Mouse (Mus musculus) cerebellum, postnatal 10 days (tissue): ENCODE data around the gene Ttc25.

ENCODE experiments used
- DNase-seq, 2 experiments: peaks; one replicate each; pipeline ENCODE4 v3.0.0; 2021; ENCODE audit warnings: mixed read lengths in 2 of 2

The Ttc25 gene

DNA sequence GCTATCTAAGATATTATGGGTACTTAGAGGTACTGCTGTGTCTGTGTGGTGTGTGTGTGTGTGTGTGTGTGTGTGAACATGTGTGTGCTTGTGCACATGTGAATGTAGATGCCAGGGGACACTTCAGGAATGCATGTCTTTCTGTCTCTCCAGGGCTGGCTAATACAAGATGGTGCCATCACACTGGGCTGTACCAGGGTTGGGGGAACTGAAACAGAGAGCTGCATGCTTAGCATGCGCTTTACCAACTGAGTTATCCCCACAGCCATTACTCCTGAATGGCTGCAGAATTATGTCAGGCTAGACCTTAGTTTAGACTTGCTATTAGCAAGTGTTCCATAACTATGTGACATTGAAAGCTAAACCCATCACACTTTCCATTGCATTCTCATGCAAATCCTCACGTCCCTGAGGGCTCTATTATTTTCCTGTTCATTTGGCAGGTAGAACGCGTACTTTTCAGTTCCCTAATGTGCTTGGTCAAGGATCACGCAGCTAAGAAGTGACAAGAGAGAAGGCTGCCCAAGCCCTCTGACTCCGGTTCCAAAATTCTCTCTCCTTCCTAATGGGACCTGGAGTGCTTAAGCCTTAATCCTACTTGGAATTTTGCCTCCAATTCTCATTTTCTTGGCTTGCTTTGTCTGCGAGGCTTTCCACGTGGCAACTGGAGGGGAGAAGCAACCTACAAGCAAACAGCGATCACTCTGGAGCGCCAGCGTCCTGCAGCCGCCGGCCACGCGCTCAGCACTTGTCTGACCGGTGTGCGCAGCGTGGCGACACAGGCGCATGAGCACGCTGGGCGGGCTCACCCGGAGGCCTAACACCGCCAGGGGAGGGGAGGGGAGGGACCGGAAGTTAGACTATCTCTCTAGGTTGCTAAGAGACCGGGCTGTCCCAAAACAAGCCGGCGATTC is at the start of gene Ttc25:
Gene Ttc25 (plus strand): TSS at position 776 of the 914 bp plus-strand sequence.
- DNase-seq = peak; percentile 74 to 75

DNA sequence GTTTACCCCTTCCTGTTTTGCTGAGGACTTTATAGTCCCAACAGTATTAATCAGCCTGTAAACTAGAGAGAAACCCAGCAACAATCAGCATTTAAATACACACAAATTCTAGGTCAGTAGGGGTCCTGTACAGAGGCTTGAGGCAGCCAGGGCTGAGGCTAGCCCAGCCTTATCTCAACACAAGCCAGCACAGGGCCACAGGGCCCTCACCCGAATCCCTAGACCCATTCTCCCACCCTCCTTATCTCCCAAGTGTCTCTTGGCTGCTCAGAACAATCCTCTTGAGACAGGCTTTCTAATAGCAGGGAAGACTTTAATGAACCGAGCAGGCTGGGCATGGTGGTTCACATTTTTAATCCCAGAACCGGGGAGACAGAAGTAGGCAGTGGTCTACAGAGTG is 45.2 kb upstream of the Ttc25 start:
- no peak for DNase-seq

DNA sequence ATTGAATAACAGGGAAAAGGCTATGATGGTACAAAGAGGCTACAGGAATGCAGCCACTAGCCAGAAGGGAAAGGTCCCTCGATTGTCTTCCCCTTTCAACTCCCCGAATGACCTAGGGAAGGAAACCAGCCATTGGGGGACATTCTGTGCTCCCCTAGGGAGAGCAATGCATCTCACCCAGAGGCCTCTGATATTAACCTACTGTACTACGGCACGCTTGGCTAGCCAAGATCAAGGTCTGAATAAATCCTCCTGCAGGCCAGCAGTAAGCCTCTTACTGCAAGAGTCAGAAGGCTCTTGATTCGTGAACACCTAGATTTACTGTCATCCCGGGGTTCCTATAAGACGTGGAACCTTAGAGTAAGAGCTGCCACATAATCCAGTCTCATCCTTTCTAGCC is 44.8 kb upstream of the Ttc25 start:
- DNase-seq = no peak

DNA sequence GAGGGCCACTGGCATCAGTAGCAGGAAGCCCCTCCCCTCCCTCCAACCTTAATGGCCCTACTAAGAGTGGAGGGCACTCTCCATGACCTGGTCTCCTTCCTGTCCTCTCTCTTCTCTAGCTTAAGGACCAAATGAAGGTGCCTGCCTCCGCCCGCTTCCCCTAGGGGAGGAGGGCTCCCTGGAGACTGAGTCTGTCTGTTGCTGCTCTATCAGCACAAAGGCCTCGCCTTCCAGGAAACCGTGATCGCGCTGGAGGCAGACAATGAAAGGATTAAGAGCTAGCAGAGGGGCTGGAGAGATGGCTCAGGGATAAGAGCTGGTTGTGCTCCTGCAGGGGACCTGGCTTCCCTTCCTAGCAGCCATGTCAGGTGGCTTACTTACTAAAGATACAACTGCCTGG is 44.1 kb upstream of the Ttc25 start:
- no peak for DNase-seq

DNA sequence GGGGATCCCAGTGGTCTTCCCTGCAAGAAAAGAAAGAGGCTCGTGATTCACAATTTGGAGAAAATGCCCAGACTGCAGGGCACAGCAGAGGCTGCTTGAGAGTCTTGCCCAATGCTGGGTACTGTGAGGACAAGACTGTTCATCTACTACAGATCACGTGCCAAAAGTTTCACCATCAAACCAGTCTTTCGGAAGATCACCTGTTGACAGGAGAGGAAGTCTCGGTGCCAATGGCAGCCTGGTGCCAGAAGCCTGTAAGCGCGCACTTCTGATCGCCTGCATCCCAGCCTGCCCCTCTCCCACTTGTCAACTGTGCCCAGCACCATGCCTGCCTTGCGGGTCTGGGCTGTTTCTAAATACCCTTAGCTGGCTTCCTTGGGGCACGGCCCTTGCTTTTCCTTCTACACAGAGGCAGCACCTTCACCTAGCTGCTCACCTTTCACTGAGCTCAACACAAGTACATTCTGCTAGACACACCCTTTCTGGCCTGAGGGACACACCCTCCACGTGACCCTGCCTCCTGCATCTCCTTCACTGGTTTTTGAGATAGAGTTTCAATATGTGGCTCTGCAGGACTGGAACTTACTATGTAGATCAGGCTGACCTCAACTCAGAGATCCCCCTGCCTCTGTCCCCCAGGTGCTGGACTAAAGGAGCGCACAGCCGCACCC is 40.3 kb upstream of the Ttc25 start:
- no peak for DNase-seq

DNA sequence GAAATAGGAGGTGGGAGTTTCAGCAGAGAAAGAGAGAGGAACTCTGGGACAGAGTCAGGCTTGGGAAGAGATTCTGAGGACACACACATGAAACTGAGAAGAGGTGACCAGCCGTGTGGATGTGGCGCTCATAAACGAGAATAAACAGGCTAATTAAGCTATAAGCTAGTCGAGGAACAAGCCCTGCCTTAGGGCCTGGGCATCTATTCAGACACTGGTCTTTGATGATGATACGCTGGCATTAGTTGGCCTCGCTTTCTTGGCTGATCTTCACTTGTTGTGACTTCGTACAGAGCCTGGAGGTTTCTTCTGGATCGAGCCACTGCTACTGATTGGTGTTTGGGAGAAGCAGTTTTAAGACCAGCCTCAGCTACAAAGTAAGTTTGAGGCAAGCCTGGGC is 39.4 kb upstream of the Ttc25 start:
- no peak for DNase-seq

DNA sequence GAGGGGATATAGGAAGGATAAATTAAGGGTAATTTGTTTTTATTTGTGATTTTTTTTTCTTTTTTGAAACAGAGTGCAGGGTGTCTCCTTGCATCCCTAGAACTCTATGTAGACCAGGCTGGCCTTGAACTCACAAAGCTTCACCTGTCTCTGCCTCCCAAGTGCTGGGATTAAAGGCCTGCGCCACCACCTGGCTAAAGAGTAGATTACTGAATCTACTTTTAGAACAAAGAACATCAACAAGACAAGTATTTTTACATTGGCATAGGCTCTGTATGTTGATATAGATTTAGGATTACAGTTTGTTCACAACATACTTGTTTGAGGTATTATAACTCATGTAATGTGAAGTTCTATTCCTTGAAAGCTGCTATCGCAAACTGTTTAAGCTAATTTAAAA is 34.9 kb upstream of the Ttc25 start:
- DNase-seq = no peak

DNA sequence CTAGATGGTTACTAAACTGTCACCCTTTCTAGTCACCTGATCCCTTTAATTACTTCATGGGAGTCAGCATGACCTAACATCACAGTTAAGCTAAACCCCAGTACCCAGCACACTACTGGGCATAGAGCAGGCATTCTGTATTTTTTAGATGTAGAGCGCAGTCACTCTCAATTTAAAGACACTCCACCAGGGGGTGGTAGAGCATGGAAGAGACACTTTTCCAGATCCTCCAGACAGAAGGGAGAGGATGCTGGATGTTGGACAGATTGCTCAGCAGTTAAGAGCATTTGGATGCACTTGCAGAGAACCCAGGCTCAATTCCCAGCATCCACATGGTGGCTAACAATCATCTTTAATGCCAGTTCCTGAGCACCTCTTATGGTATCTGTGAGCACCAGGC is 33.0 kb upstream of the Ttc25 start:
- peak; percentile 80 to 85 for DNase-seq

DNA sequence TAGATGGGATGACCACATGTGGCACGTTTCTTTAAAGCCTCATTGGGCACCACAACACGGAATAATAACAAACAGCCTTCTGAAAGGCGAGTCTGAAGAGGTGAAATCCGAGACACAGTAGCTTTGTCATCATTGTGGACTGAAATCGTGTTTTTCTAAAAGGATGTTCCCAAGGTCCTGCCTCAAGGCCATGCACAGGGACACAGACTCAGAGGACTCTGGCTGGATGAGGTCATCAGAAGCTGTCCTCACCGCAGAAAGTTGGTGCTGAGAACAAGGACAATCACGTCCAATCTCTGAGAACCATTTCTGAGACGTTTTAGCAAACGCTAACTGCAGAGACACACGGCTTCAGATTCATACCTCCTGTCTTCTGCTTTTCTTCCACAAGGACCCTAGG is 31.7 kb upstream of the Ttc25 start:
- no peak for DNase-seq

DNA sequence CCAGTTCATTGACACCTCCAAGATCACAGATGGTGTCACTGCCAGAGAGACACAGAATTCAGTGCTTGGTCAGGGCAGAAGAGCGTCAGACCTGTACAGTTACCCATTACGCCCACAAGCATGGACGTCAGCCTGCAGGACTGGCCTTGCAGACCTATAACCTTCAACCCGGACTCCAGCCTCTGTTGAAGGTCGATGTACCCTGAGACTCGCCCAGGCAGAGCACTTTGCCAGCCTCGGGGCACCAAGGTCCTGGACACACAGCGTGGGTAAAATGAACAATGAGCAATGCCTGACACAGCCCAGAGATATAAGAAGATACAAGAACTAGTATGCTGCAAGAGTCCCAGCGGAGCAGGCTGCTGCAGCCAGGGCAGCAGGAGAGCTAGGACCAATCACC is 30.3 kb upstream of the Ttc25 start:
- no peak for DNase-seq

DNA sequence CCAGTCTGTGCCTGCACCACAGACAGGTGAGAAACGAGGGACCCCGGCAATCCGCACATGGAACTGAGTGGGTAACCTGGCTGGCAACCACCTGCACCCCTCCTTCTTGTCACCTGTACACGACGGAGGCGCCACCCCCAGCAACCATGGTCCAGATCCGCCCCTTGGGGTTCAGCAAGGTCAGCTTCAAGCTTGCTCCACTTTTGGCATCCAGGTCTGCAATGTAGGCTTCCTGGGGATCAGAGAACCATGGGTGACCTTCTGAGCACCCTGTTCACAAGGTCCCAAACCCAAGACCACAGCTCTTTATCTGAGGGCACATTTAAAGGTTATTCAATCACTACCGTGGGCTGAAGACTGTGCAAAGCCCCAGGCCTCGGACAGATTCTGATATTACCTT is 29.6 kb upstream of the Ttc25 start:
- peak in 1 of 2 experiments; percentile 17 for DNase-seq

DNA sequence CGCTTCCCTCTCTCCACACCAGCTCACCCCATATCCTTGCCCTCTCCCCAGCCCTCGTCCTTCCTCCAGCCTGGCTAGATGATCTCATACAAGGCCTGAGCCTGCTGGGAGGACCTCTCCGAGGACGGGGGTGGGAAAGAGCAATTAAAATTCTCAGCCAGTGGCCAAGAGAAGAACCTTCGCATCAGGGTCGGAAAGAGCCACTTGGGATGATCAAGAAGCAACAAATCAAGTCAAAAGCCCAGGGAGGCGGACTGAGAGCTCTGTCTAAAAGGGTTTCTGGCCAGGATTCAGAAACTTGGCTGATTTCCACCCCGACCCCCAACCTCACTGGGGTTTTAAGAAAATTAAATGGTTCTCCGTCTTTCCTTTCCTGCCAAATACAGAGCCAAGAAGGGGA is 29.1 kb upstream of the Ttc25 start:
- peak; percentile 58 to 61 for DNase-seq

DNA sequence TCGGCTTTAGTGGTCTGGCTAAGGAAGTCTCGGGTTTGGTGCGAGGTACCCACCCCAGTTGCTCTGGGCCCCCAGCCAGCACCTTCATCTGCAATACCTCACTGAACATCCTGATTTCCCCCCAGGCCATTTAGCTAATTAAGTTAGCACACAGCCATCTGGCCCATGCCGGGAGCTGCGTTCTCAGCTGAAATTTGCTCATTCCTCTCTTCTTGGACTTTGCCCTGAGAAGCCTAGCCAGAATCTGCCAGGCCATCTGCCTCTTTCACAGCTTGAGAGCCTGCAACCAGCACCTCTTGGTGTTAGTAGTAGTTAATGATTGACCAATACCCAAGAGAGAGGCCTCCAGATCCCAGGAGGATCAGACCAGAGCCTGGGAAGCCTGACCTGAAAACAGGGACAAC is 27.2 kb upstream of the Ttc25 start:
- peak; percentile 96 to 97 for DNase-seq

DNA sequence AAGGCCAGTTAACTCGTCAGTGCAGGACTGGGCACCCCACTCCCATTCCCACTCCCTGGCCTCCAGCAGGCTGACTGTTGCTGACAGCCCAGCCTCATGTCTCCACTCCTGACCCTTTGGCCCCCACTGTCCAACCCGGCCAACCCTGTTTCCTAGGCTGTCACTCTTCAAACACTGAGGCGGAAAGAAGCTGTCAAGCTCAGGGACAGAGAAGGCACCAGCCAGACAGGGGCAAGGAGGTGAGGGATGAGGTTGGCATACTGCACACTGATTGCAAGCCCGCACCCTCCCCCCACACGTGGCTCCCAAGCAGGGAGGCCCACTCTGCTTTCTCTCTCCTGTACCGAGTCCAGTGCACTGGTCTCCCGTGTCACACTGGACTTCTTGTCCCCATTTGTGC is 26.2 kb upstream of the Ttc25 start:
- peak in 1 of 2 experiments; percentile 22 for DNase-seq

DNA sequence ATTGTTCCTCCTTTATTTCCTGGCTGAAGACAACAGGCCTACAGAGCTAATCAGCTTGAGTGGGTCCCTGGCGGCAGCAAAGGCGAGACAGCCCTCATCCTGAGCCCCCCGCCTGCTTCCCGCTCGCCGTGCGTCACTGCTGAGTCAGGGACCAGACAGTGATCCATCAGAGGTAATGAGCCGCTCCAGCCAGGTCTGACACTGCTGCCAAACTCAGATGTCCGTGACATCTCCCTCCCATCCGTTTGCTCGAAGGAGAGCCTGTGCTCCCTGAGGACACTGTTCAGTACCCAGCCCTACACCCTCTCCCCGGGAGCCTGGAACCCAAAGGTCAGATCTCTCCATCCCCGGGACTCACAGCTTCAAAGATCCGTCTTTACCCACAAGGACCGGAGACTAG is 24.6 kb upstream of the Ttc25 start:
- DNase-seq = peak in 1 of 2 experiments; percentile 26

DNA sequence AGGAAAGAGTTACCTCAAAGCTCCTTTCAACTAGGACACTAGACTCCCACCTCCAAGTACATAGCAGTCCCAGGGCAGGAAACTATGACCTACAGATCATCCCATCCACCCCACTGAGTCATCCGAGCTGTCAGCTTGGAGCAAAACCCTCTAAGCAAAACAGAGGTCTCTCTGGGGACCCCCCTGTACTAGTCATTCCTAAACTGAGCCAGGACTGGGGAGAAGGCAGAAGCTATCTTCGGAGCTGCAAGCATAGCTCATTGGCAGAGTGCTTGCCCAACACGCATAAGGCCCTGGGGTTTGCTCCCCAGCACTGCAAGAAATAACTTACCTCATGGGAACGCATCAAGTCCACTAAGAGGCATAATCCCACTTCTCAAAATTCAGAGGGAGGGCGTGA is 21.0 kb upstream of the Ttc25 start:
- DNase-seq = no peak

DNA sequence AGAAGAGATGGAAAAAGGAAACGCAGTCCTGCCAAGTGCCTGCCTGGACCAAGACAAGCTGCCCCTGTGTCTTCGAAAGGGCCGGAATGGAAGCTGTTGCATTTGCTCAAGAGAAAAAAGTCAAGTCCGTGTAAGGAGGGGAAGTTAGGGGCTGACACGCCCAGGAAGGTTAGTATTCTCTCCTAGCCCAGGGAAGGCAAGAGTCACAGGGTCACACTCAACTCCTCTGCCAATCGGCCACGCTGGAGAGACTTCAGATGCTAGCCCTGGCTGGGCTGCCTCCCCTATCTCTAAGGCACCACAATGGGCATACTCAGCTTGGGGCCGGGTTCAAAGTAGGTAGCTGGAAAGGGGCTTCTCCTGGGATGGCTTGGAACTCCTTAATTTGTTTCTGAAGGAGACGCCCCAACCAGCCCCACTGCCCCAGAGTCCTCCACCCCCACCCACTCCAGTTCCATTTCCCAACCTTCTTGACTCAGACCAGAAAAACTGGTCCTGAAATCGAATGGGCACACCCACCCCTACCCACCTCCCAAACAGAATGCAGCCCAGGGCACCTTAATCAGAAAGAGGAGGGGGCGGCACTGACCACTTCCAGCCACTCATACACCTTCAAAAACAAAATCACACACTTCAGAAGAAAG is 20.3 kb upstream of the Ttc25 start:
- no peak for DNase-seq

DNA sequence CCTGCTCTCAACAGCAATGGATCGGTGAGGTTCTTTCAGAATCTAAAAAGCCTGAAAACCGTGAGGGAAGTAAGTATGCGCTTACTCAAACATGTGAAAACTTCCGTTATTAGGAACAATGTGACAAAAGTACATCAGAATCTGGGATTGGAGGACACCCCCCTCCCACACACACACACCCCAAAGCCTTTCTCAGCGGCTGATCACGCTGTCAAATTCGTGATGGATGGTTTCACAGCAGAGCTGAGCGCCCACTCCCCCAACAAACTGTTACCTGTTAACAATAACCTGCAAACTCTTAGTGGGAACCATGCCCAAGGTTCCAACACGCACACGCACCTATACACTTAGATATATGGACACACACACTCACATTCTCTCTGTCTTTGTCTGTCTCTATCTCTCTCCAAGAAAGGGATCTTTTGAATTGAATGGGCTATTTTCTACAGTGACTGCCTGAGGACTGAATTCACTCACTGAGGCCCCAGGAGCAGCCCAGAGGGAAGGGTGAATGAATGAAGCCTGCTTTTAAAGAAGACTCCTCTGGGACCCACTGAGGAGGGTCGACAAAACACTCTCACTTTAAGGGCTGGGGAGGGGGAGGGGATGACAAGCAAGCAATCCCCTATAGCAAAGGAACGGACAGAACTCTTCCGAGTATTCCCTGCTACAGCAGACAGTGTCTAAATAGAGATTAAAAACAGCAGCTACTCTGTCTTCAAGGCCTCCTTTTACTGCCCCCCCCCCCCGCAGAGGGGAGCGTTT is 19.2 kb upstream of the Ttc25 start:
- no peak for DNase-seq

DNA sequence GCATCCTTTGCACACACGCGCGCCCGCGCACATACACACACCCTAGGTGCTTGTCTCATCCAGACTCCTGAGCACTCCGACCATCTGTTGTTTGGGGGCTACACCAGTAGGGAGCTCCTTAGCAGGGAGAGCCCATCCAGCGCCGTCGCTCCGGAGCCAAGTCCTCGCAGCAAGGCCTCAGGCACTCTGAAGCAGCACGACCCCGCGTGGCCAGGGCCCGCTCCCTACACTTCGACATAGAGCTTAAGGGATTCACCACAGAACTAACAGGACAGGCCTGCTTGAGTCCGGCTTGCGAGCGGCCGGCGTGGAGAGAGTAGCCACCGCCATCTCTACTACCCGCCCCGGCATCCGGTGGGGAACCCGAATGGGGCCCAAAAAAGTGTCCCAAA is 18.3 kb upstream of the Ttc25 start:
- DNase-seq = peak; percentile 77 to 86

DNA sequence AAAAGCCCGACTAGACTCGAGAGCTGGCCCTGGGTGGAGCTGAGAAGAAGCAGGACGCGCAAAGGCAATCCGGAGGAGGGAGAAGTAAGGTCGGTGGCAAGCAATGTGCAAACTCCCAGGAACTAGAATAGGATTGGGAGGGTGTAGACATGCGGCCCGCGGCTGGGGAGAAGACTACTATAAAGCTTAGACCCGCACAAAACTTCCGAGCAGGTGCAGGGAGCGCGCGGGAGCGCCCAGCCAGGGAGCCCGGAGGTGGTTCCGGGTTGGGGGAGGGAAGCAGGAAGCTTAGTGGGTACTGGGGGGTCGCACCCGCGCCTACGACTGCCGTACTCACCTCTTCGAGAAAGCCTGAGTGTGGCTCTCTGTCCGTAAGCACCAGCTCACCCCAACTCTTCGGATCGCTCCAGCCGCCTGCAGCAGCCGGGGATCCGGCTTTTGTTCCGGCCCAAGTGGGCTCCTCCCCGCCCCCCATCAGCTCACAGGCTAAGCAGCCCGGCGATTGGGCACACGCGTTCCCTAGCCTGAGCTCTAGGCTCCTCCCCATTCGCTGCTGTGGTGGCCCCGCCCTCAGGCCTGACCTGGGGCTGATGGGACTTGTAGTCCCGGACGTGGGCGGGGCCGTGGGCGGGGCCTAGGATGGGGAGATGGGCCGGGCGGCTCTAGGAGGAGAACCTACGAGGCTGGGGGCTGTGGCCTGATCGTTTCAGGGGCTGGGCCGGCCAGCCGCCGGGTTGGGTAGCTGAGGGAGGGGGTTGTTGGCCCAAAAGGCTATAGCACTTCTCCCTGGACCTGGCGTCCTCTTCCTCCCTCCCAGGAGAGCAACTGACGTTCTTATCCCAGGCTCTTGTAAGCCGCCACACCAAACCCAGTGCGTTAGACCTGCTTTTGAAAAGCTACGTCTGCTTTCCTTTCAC is 17.7 kb upstream of the Ttc25 start, which contains the start of gene Acly:
Gene Acly (minus strand): TSS at position 543 of the 917 bp plus-strand sequence.
- peak; percentile 100 for DNase-seq

DNA sequence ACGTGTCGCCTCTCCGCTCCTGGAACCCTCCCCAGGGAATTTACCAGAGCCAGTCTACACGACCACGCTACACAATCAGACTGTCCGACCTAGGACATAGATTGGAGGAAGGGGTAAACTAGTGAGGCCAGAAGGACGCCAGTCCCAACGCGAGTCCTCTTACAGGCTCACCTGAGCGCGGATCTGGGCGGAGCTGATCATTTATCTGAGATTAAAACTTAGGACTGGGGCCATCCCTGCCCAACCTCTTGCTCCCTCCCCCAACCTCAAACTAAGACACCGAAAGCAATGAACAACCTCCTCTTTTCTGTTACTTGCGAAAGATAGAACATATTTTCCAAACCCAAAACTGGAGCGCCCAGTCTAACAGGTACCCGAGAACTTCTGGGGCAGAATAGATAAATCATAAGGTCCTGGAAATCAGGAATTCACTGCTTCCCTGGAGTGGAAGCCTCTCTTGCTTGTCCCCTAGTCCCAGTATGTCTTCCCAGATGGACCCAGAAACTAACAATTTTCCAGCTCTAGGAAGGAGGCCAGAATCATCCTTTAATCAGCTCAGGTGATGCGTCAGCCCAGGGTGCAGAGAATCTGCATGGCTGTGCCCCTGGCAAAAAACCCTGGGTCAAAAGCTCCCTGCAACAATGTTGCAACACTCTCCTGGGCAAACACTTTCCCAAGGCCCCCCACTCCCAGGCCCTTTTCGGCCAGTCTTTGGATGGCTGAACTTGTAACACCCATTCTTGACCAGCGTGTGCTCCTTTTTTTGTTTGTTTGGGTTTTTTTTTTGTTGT is 16.8 kb upstream of the Ttc25 start:
- no peak for DNase-seq
